Mouse (Mus musculus) urinary bladder, postnatal 36 days (tissue): ENCODE data around the gene Ddx50.

Source experiments
- DNase-seq, 2 experiments: peaks; one replicate each; pipeline ENCODE4 v3.0.0; 2022; ENCODE audit warnings: low spot score in 2 of 2, mixed read lengths in 1 of 2

Ddx50 gene

GRCm38 (mm10) chr10:62650881-62651810 lies at the start of gene Ddx50:
Gene Ddx50, minus strand, starts transcription at chr10:62651218.
- DNase-seq: peak; percentile 98 to 99

GRCm38 (mm10) chr10:62692771-62693170 lies 41.8 kb upstream of the Ddx50 start:
- no peak for DNase-seq

GRCm38 (mm10) chr10:62692244-62692643 lies 41.2 kb upstream of the Ddx50 start:
- no peak for DNase-seq

GRCm38 (mm10) chr10:62687032-62687674 lies 36.1 kb upstream of the Ddx50 start:
- no peak for DNase-seq

GRCm38 (mm10) chr10:62683043-62683442 lies 32.0 kb upstream of the Ddx50 start:
- no peak for DNase-seq

GRCm38 (mm10) chr10:62679833-62680232 lies 28.8 kb upstream of the Ddx50 start:
- DNase-seq: no peak

GRCm38 (mm10) chr10:62677329-62677728 lies 26.3 kb upstream of the Ddx50 start:
- DNase-seq: no peak

GRCm38 (mm10) chr10:62676196-62676595 lies 25.2 kb upstream of the Ddx50 start:
- no peak for DNase-seq

GRCm38 (mm10) chr10:62672359-62672758 lies 21.3 kb upstream of the Ddx50 start:
- DNase-seq: no peak

GRCm38 (mm10) chr10:62669245-62669644 lies 18.2 kb upstream of the Ddx50 start:
- no peak for DNase-seq

GRCm38 (mm10) chr10:62668463-62668862 lies 17.4 kb upstream of the Ddx50 start:
- DNase-seq: no peak

GRCm38 (mm10) chr10:62668043-62668442 lies 17.0 kb upstream of the Ddx50 start:
- DNase-seq: no peak

GRCm38 (mm10) chr10:62664963-62665590 lies 14.1 kb upstream of the Ddx50 start:
- DNase-seq: peak in 1 of 2 experiments; percentile 46

GRCm38 (mm10) chr10:62664171-62664570 lies 13.2 kb upstream of the Ddx50 start:
- DNase-seq: no peak

GRCm38 (mm10) chr10:62656711-62657110 lies 5.7 kb upstream of the Ddx50 start:
- DNase-seq: no peak

- no peak for DNase-seq
Measured at GRCm38 (mm10) chr10:62651961-62652360, 943 bp upstream of the Ddx50 start.

GRCm38 (mm10) chr10:62650358-62650782 lies 648 bp downstream of the Ddx50 start:
- no peak for DNase-seq

GRCm38 (mm10) chr10:62604161-62604560 lies 46.9 kb downstream of the Ddx50 start:
- no peak for DNase-seq

- DNase-seq: no peak
Measured at GRCm38 (mm10) chr10:62603233-62604030, 47.6 kb downstream of the Ddx50 start.

GRCm38 (mm10) chr10:62602177-62603040 lies 48.6 kb downstream of the Ddx50 start, which contains the start of gene Ddx21:
Gene Ddx21, minus strand, starts transcription at chr10:62602281.
- peak; percentile 86 to 90 for DNase-seq

- no peak for DNase-seq
Measured at GRCm38 (mm10) chr10:62601833-62602176, 49.2 kb downstream of the Ddx50 start.
